Mouse (Mus musculus): Measurements from ENCODE around the gene Nol9.

DNA sequence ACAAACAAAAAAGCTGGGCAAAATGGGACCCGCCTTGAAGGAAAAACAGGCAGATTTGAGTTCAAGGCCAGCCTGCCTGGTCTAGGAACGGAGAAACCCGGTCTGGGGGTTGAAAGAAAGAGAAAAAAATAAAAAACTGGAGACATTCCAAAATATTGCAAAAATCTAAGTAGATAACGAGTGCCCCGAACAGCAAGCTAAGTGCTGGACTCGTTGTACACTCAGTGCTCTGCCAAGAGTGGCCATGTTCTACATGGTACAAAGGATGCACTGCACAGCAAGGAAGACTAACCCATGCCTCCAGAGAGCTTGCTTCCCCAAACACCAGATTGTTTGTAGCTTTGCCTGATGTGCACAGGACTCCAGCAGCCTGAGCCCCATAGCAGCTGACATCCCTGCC lies 46.1 kb upstream of the Nol9 start:
- no peak for TF ChIP-seq EP300 (IDR thresholded peaks at IDR 0.05; ENCODE audit: insufficient read depth, low read depth, low read length)
- no peak for TF ChIP-seq CTCF (IDR thresholded peaks at IDR 0.05; ENCODE audit: low read depth, low read length)
- no peak for TF ChIP-seq POLR2A (IDR thresholded peaks at IDR 0.05; ENCODE audit: insufficient read depth, low read length)

Measured in ES-Bruce4 (cell line).